Mouse (Mus musculus) kidney, postnatal 25 days (tissue): ENCODE measurements around the gene Rasal1.

Experiments
- DNase-seq, 2 experiments: peaks; one replicate each; pipeline ENCODE4 v3.0.0; 2021; ENCODE audit warnings: mixed read lengths in 2 of 2

Rasal1 gene

GRCm38 (mm10) chr5:120656281-120656751, 7.7 kb downstream of the Rasal1 start:
- no peak for DNase-seq

- no peak for DNase-seq
These were observed 12.2 kb downstream of the Rasal1 start for GRCm38 (mm10) chr5:120660816-120661215.

- no peak for DNase-seq
These were observed 16.3 kb downstream of the Rasal1 start for GRCm38 (mm10) chr5:120664888-120665287.

GRCm38 (mm10) chr5:120668761-120669160, 20.1 kb downstream of the Rasal1 start:
- no peak for DNase-seq

GRCm38 (mm10) chr5:120670132-120670531, 21.5 kb downstream of the Rasal1 start:
- no peak for DNase-seq

- no peak for DNase-seq
These were observed 23.3 kb downstream of the Rasal1 start for GRCm38 (mm10) chr5:120671865-120672264.

- peak; percentile 63 to 66 for DNase-seq
These were observed 25.0 kb downstream of the Rasal1 start for GRCm38 (mm10) chr5:120673626-120674025.

- peak in 1 of 2 experiments; percentile 10 for DNase-seq
These were observed 25.9 kb downstream of the Rasal1 start for GRCm38 (mm10) chr5:120674229-120675145.

- no peak for DNase-seq
These were observed 28.9 kb downstream of the Rasal1 start for GRCm38 (mm10) chr5:120677516-120677915.

- peak; percentile 84 to 93 for DNase-seq
These were observed 31.3 kb downstream of the Rasal1 start for GRCm38 (mm10) chr5:120679676-120680555.

- no peak for DNase-seq
These were observed 32.3 kb downstream of the Rasal1 start for GRCm38 (mm10) chr5:120680918-120681317.

- no peak for DNase-seq
These were observed 34.6 kb downstream of the Rasal1 start for GRCm38 (mm10) chr5:120682982-120683771.

GRCm38 (mm10) chr5:120685678-120686077, 37.1 kb downstream of the Rasal1 start:
- DNase-seq: no peak

- no peak for DNase-seq
These were observed 38.3 kb downstream of the Rasal1 start for GRCm38 (mm10) chr5:120686749-120687483.

GRCm38 (mm10) chr5:120687484-120687851, 38.9 kb downstream of the Rasal1 start:
- no peak for DNase-seq

GRCm38 (mm10) chr5:120687897-120688296, 39.3 kb downstream of the Rasal1 start:
- DNase-seq: no peak

- no peak for DNase-seq
These were observed 39.8 kb downstream of the Rasal1 start for GRCm38 (mm10) chr5:120688434-120688833.

GRCm38 (mm10) chr5:120690417-120690816, 41.8 kb downstream of the Rasal1 start:
- no peak for DNase-seq

- no peak for DNase-seq
These were observed 43.4 kb downstream of the Rasal1 start for GRCm38 (mm10) chr5:120692034-120692433.

- no peak for DNase-seq
These were observed 45.5 kb downstream of the Rasal1 start for GRCm38 (mm10) chr5:120693931-120694694.

- DNase-seq: no peak
These were observed 46.1 kb downstream of the Rasal1 start for GRCm38 (mm10) chr5:120694695-120695074.
